Mouse (Mus musculus): ENCODE measurements around the gene Znhit1.

The Znhit1 gene

GRCm38 (mm10) chr5:136987934-136988271, at the start of gene Znhit1:
Gene Znhit1, minus strand, starts transcription at chr5:136988021.
- DNase-seq (ENCODE audit: low spot score in 2 of 2): no peak

GRCm38 (mm10) chr5:137036211-137036610, 48.4 kb upstream of the Znhit1 start:
- DNase-seq (ENCODE audit: low spot score in 2 of 2): no peak

- DNase-seq (ENCODE audit: low spot score in 2 of 2): peak; percentile 78 to 80
These were observed 44.8 kb upstream of the Znhit1 start for GRCm38 (mm10) chr5:137032641-137033074.

- no peak for DNase-seq (ENCODE audit: low spot score in 2 of 2)
These were observed 44.2 kb upstream of the Znhit1 start for GRCm38 (mm10) chr5:137032033-137032421.

- DNase-seq (ENCODE audit: low spot score in 2 of 2): no peak
These were observed 43.5 kb upstream of the Znhit1 start for GRCm38 (mm10) chr5:137031076-137032032.

- no peak for DNase-seq (ENCODE audit: low spot score in 2 of 2)
These were observed 42.6 kb upstream of the Znhit1 start for GRCm38 (mm10) chr5:137030416-137030810.

- DNase-seq (ENCODE audit: low spot score in 2 of 2): peak; percentile 84 to 90
These were observed 42.0 kb upstream of the Znhit1 start for GRCm38 (mm10) chr5:137029643-137030415.

GRCm38 (mm10) chr5:137029273-137029585, 41.4 kb upstream of the Znhit1 start:
- no peak for DNase-seq (ENCODE audit: low spot score in 2 of 2)

GRCm38 (mm10) chr5:137028561-137029272, 40.9 kb upstream of the Znhit1 start:
- no peak for DNase-seq (ENCODE audit: low spot score in 2 of 2)

GRCm38 (mm10) chr5:137026092-137026491, 38.3 kb upstream of the Znhit1 start, which contains the start of gene Vgf:
Gene Vgf, plus strand, starts transcription at chr5:137026392.
- DNase-seq (ENCODE audit: low spot score in 2 of 2): no peak

- DNase-seq (ENCODE audit: low spot score in 2 of 2): peak; percentile 36 to 53
These were observed 37.3 kb upstream of the Znhit1 start for GRCm38 (mm10) chr5:137025132-137025531.

- no peak for DNase-seq (ENCODE audit: low spot score in 2 of 2)
These were observed 36.5 kb upstream of the Znhit1 start for GRCm38 (mm10) chr5:137024318-137024717.

GRCm38 (mm10) chr5:137015913-137016312, 28.1 kb upstream of the Znhit1 start:
- no peak for DNase-seq (ENCODE audit: low spot score in 2 of 2)

GRCm38 (mm10) chr5:137012401-137012950, 24.7 kb upstream of the Znhit1 start:
- no peak for DNase-seq (ENCODE audit: low spot score in 2 of 2)

GRCm38 (mm10) chr5:137009988-137010387, 22.2 kb upstream of the Znhit1 start:
- no peak for DNase-seq (ENCODE audit: low spot score in 2 of 2)

- DNase-seq (ENCODE audit: low spot score in 2 of 2): no peak
These were observed 19.5 kb upstream of the Znhit1 start for GRCm38 (mm10) chr5:137007276-137007675.

GRCm38 (mm10) chr5:137000612-137001011, 12.8 kb upstream of the Znhit1 start:
- no peak for DNase-seq (ENCODE audit: low spot score in 2 of 2)

- DNase-seq (ENCODE audit: low spot score in 2 of 2): no peak
These were observed 11.6 kb upstream of the Znhit1 start for GRCm38 (mm10) chr5:136999449-136999848.

GRCm38 (mm10) chr5:136989801-136990200, 2.0 kb upstream of the Znhit1 start:
- DNase-seq (ENCODE audit: low spot score in 2 of 2): no peak

GRCm38 (mm10) chr5:136988420-136988819, 599 bp upstream of the Znhit1 start:
- no peak for DNase-seq (ENCODE audit: low spot score in 2 of 2)

- peak; percentile 86 to 87 for DNase-seq (ENCODE audit: low spot score in 2 of 2)
These were observed 485 bp downstream of the Znhit1 start for GRCm38 (mm10) chr5:136987138-136987933.

Data from heart, adult 9 months (tissue).